Mouse (Mus musculus) megakaryocyte progenitor cell, adult 5-6 weeks (primary cell): ENCODE measurements around the gene Cchcr1. TPM values are rescaled to one million over a fixed set of nuclear protein-coding genes. Genes with fewer than 3 reads are reported as not detected.
A peak's percentile ranks its signal among the peaks of the same experiment; 100 is the strongest.

Experiments used
- ATAC-seq: replicated peaks from 2 replicates; pipeline ENCODE4 v1.8.0; 2016; ENCODE audit warnings: mild to moderate bottlenecking, moderate TSS enrichment, inconsistent platforms; ENCODE audit not compliant: poor library complexity
- total RNA-seq, 2 experiments: library from RNA; stranded (forward) in 1 of 2; stranded (reverse) in 1 of 2; fragments of 157-497, 149-512 nt in 1 of 2; fragments of 200-1000 nt in 1 of 2; gene quantifications; 2 replicates each; pipeline versions ENCODE4 v1.2.3 to v1.2.4; 2015 to 2017

Gene Cchcr1
- total RNA-seq, 2 experiments from 2014 or later, result 1.9 to 4.0 TPM

- ATAC-seq, result peak; percentile 32; the same call in 1 of the 2 replicates
Measured at GRCm38 (mm10) chr17:35513886-35514285, 3.0 kb upstream of the Cchcr1 start.

GRCm38 (mm10) chr17:35514756-35515155 lies 2.1 kb upstream of the Cchcr1 start:
- no peak for ATAC-seq

- 0 out of 2 replicates have a peak, but pooled peaks have one; percentile 1 for ATAC-seq
Measured at GRCm38 (mm10) chr17:35515911-35516640, 824 bp upstream of the Cchcr1 start.

- ATAC-seq, result no peak
Measured at GRCm38 (mm10) chr17:35517526-35517925, 626 bp downstream of the Cchcr1 start.

- no peak for ATAC-seq
Measured at GRCm38 (mm10) chr17:35524354-35524753, 7.5 kb downstream of the Cchcr1 start.

GRCm38 (mm10) chr17:35526644-35527043 lies 9.7 kb downstream of the Cchcr1 start:
- ATAC-seq, result no peak

GRCm38 (mm10) chr17:35532360-35532759 lies 15.5 kb downstream of the Cchcr1 start:
- ATAC-seq, result no peak

- ATAC-seq, result no peak
Measured at GRCm38 (mm10) chr17:35532901-35533300, 16.0 kb downstream of the Cchcr1 start, which contains the start of gene Psors1c2. Gene Psors1c2, plus strand, starts transcription at chr17:35533201.

GRCm38 (mm10) chr17:35534343-35534742 lies 17.4 kb downstream of the Cchcr1 start:
- peak; percentile 87 for ATAC-seq

- ATAC-seq, result no peak
Measured at GRCm38 (mm10) chr17:35537421-35537820, 20.5 kb downstream of the Cchcr1 start.

- no peak for ATAC-seq
Measured at GRCm38 (mm10) chr17:35538476-35538875, 21.6 kb downstream of the Cchcr1 start.

- ATAC-seq, result no peak
Measured at GRCm38 (mm10) chr17:35539540-35539939, 22.6 kb downstream of the Cchcr1 start.

- 0 out of 2 replicates have a peak, but pooled peaks have one; percentile 11 for ATAC-seq
Measured at GRCm38 (mm10) chr17:35542761-35543411, 26.0 kb downstream of the Cchcr1 start.

- ATAC-seq, result no peak
Measured at GRCm38 (mm10) chr17:35543412-35543861, 26.5 kb downstream of the Cchcr1 start.

- no peak for ATAC-seq
Measured at GRCm38 (mm10) chr17:35544001-35544400, 27.1 kb downstream of the Cchcr1 start.

GRCm38 (mm10) chr17:35544680-35545079 lies 27.8 kb downstream of the Cchcr1 start:
- peak; percentile 64 for ATAC-seq

GRCm38 (mm10) chr17:35547465-35547864 lies 30.6 kb downstream of the Cchcr1 start:
- ATAC-seq, result no peak

GRCm38 (mm10) chr17:35548636-35549035 lies 31.7 kb downstream of the Cchcr1 start:
- ATAC-seq, result no peak

- ATAC-seq, result no peak
Measured at GRCm38 (mm10) chr17:35549437-35550142, 32.7 kb downstream of the Cchcr1 start.

- ATAC-seq, result no peak
Measured at GRCm38 (mm10) chr17:35550143-35550494, 33.2 kb downstream of the Cchcr1 start.

GRCm38 (mm10) chr17:35550871-35551270 lies 34.0 kb downstream of the Cchcr1 start:
- ATAC-seq, result no peak
